Mouse (Mus musculus) ES-CJ7 (cell line): Measurements from ENCODE around the gene Vmn2r21.
"Not testable (repeated sequence)": the region's sequence is repeated elsewhere in the genome, so short reads cannot be mapped to it uniquely, and the experiment has no call there.

Experiments
- DNase-seq: peaks from one replicate; pipeline ENCODE4 v3.0.0; 2011; ENCODE audit warnings: low read depth, low spot score

The Vmn2r21 gene

DNA sequence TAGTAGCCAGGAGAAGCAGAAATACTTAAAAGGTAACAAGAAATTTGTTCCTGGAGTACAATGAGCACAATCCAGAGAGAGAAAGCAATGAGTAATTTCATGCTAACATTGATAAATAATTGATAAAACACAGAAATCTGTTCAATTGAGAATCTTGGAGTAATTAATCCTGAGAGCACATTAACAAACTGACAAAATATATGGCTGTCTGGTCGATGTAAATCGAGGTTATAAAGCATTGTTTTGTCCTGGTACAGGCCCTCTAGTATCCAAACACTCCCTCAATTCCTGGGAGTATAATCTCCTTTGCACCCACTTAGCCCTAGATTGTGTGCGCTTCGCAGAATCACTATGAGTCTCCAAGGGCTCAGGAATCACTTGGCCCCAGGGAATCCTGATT, at the start of gene Vmn2r21:
TSS of gene Vmn2r21 (minus strand) at position 101 of the 400 bp plus-strand sequence.
- not testable (repeated sequence) for DNase-seq

- DNase-seq, result not testable (repeated sequence)
Observed at GRCm38 (mm10) chr6:123574698-123575097, 41.5 kb upstream of the Vmn2r21 start.

GRCm38 (mm10) chr6:123539755-123540154, 6.5 kb upstream of the Vmn2r21 start:
- not testable (repeated sequence) for DNase-seq

DNA sequence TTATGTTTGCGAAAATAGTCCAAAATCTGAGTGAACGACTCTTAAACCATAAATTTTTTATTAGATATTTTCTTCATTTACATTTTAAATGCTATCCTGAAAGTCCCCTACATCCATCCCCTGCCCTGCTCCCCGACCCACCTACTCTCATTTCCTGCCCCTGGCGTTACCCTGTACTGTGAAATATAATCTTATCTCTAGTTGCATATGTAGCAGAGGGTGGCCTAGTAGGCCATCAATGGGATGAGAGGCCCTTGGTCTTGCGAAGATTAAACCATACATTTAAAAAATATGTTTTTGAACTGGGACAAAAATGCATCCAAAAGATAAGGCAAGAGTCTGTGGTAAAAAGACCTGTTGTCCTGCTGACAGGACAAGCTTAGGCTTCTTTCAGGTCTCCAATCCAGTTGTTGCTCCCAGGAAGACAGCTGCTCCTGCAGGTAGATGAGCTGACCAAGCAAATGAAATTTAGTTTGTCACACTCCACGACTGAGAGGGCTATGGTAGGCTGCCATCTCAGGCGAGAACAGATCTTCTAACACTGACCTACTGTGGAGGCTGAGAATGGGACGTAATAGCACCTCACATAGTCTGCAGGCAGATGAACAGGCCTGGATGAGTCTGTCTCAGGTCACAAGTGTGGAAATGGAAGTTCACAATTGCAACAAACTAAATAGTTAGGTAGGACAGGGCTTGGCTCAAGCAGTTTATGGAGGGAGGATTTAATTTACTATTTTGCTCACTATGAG, 10.8 kb downstream of the Vmn2r21 start:
- not testable (repeated sequence) for DNase-seq

DNA sequence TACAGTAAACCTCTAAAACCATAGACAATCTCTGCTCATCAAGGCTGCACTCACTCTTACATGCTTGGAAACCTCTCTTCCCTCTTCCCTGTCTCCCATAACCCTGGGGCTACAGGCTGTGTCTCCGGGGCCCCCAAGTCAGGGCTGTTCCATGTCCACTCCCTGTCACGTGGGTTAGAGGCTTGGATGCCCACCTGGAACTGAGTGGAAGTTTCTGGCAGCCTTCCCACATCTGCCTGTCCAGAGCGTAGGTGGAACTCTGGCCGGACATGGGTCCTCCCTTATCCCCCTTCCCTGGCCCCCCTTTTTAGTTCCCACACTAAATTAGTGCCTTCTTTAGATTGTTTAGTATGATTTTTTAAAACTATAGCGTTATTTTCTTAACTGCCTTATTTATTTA, 60.2 kb downstream of the Vmn2r21 start:
- not testable (repeated sequence) for DNase-seq

GRCm38 (mm10) chr6:123472458-123472987, 60.7 kb downstream of the Vmn2r21 start:
- not testable (repeated sequence) for DNase-seq

DNA sequence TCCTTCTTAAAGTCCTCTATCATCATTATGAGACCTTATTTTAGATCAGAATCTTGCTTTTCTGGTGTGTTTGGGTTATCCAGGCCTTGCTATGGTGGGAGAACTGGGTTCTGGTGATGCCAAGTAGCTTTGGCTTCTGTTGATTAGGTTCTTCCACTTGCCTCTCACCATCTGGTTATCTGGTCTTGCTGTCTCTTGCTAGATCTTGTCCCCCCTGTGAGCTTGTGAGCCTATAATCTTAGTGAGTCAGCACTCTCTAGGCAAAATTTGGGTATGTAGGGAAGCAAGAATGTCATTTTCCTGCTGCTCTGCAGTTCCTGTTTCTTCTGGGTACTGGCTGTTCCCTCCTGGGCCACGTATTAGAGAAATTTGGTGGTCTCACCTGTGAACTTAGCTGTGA, 64.6 kb downstream of the Vmn2r21 start:
- not testable (repeated sequence) for DNase-seq
